Mouse (Mus musculus): Measurements from ENCODE around the gene Sap30l. TPM values are rescaled to one million over a fixed set of nuclear protein-coding genes. Genes with fewer than 3 reads are reported as not detected.
A peak's percentile ranks its signal among the peaks of the same experiment; 100 is the strongest.

Sap30l gene
- polyA plus RNA-seq, 1 experiment from 2014 or later: 21.2 TPM

GRCm38 (mm10) chr11:57847396-57847795 lies 46.0 kb downstream of the Sap30l start:
- H3K4me3 ChIP-seq (ENCODE audit: low read depth, low read length): no peak overlapping the region
- H3K27me3 ChIP-seq (replicated peaks; ENCODE audit: control insufficient read depth, insufficient read depth, low read length): peaks cover 9% of the 10 kb centered on the region; the same call in 1 of the 2 replicates
- TF ChIP-seq CTCF (IDR thresholded peaks at IDR 0.05; ENCODE audit: low read depth): no peak
- H3K9me3 ChIP-seq (ENCODE audit: control insufficient read depth): no peaks in the 10 kb centered on the region
- H3K4me1 ChIP-seq (replicated peaks; ENCODE audit: control insufficient read depth, insufficient read depth, low read length): no peaks in the 10 kb centered on the region
- ATAC-seq: no peak
- WGBS: 59% methylated on average over 7 of the region's 7 CpGs
- H3K4me2 ChIP-seq (replicated peaks; ENCODE audit: low read depth): no peak overlapping the region
- H3K27ac ChIP-seq (ENCODE audit: low read depth, low read length): no peak overlapping the region
- no peaks in the 10 kb centered on the region for H3K36me3 ChIP-seq (ENCODE audit: control insufficient read depth, insufficient read depth)
- no peak overlapping the region for H3K9ac ChIP-seq (ENCODE audit: low read depth, low read length)

- Histone ChIP-seq H3K27ac (ENCODE audit: low read depth, low read length) (no peak overlapping the region), H3K9ac (ENCODE audit: low read depth, low read length) (no peak overlapping the region), H3K27me3 (replicated peaks; ENCODE audit: control insufficient read depth, insufficient read depth, low read length) (0 out of 2 replicates have a peak, but pooled peaks cover 3% of the 10 kb centered on the region), H3K4me1 (replicated peaks; ENCODE audit: control insufficient read depth, insufficient read depth, low read length) (no peaks in the 10 kb centered on the region), H3K36me3 (ENCODE audit: control insufficient read depth, insufficient read depth) (no peaks in the 10 kb centered on the region), H3K4me3 (ENCODE audit: low read depth, low read length) (no peak overlapping the region), H3K4me2 (replicated peaks; ENCODE audit: low read depth) (no peak overlapping the region), H3K9me3 (ENCODE audit: control insufficient read depth) (no peaks in the 10 kb centered on the region)
- 24% methylated on average over 7 of the region's 7 CpGs for WGBS
- peak; percentile 36; the same call in 1 of the 2 replicates for ATAC-seq
- TF ChIP-seq CTCF (IDR thresholded peaks at IDR 0.05; ENCODE audit: low read depth): no peak
Observed at GRCm38 (mm10) chr11:57850298-57850697, 48.9 kb downstream of the Sap30l start.

- TF ChIP-seq CTCF (IDR thresholded peaks at IDR 0.05; ENCODE audit: low read depth): no peak
- H3K9ac ChIP-seq (ENCODE audit: low read depth, low read length): no peak overlapping the region
- 22% methylated on average over 3 of the region's 3 CpGs for WGBS
- H3K4me2 ChIP-seq (replicated peaks; ENCODE audit: low read depth): no peak overlapping the region
- H3K36me3 ChIP-seq (ENCODE audit: control insufficient read depth, insufficient read depth): no peaks in the 10 kb centered on the region
- no peak overlapping the region for H3K27ac ChIP-seq (ENCODE audit: low read depth, low read length)
- H3K27me3 ChIP-seq (replicated peaks; ENCODE audit: control insufficient read depth, insufficient read depth, low read length): 0 out of 2 replicates have a peak, but pooled peaks cover 3% of the 10 kb centered on the region
- ATAC-seq: no peak
- no peaks in the 10 kb centered on the region for H3K9me3 ChIP-seq (ENCODE audit: control insufficient read depth)
- no peaks in the 10 kb centered on the region for H3K4me1 ChIP-seq (replicated peaks; ENCODE audit: control insufficient read depth, insufficient read depth, low read length)
- H3K4me3 ChIP-seq (ENCODE audit: low read depth, low read length): no peak overlapping the region
Observed at GRCm38 (mm10) chr11:57850931-57851330, 49.5 kb downstream of the Sap30l start.

GRCm38 (mm10) chr11:57853571-57853970 lies 52.1 kb downstream of the Sap30l start:
- Histone ChIP-seq H3K27ac (ENCODE audit: low read depth, low read length) (no peak overlapping the region), H3K4me2 (replicated peaks; ENCODE audit: low read depth) (no peak overlapping the region), H3K27me3 (replicated peaks; ENCODE audit: control insufficient read depth, insufficient read depth, low read length) (no peaks in the 10 kb centered on the region), H3K4me3 (ENCODE audit: low read depth, low read length) (no peak overlapping the region), H3K4me1 (replicated peaks; ENCODE audit: control insufficient read depth, insufficient read depth, low read length) (no peaks in the 10 kb centered on the region), H3K9ac (ENCODE audit: low read depth, low read length) (no peak overlapping the region), H3K9me3 (ENCODE audit: control insufficient read depth) (no peaks in the 10 kb centered on the region), H3K36me3 (ENCODE audit: control insufficient read depth, insufficient read depth) (no peaks in the 10 kb centered on the region)
- 81% methylated on average over 6 of the region's 6 CpGs for WGBS
- TF ChIP-seq CTCF (IDR thresholded peaks at IDR 0.05; ENCODE audit: low read depth): no peak
- ATAC-seq: no peak

- Histone ChIP-seq H3K9me3 (ENCODE audit: control insufficient read depth) (no peaks in the 10 kb centered on the region), H3K4me3 (ENCODE audit: low read depth, low read length) (no peak overlapping the region), H3K27ac (ENCODE audit: low read depth, low read length) (no peak overlapping the region), H3K4me1 (replicated peaks; ENCODE audit: control insufficient read depth, insufficient read depth, low read length) (no peaks in the 10 kb centered on the region), H3K4me2 (replicated peaks; ENCODE audit: low read depth) (no peak overlapping the region), H3K36me3 (ENCODE audit: control insufficient read depth, insufficient read depth) (no peaks in the 10 kb centered on the region), H3K27me3 (replicated peaks; ENCODE audit: control insufficient read depth, insufficient read depth, low read length) (no peaks in the 10 kb centered on the region), H3K9ac (ENCODE audit: low read depth, low read length) (no peak overlapping the region)
- no peak for TF ChIP-seq CTCF (IDR thresholded peaks at IDR 0.05; ENCODE audit: low read depth)
- WGBS: 48% methylated on average over 4 of the region's 4 CpGs
- ATAC-seq: no peak
Observed at GRCm38 (mm10) chr11:57857709-57858108, 56.3 kb downstream of the Sap30l start.

Other genes starting within 250 kb of the Sap30l start
- 19.8 and 22.5 TPM in 2 replicates for gene Galnt10, start 156.2 kb upstream of the Sap30l start, polyA plus RNA-seq (2015; fragmentation: Nextera tagmentation; extraction: Ambion mirVana)
- 17.4 and 20.7 TPM in 2 replicates for gene Hand1, start 31.2 kb downstream of the Sap30l start, polyA plus RNA-seq (2015; fragmentation: Nextera tagmentation; extraction: Ambion mirVana)
- 9.6 and 11.5 TPM in 2 replicates for gene Larp1, start 207.4 kb downstream of the Sap30l start, polyA plus RNA-seq (2015; fragmentation: Nextera tagmentation; extraction: Ambion mirVana)